Mouse (Mus musculus) mesoderm, embryonic 11.5 days (tissue): Measurements from ENCODE around the gene Slc47a2.
A peak's percentile ranks its signal among the peaks of the same experiment; 100 is the strongest.
"Not testable (repeated sequence)": the region's sequence is repeated elsewhere in the genome, so short reads cannot be mapped to it uniquely, and the experiment has no call there.

Experiments used
- DNase-seq: peaks from one replicate; pipeline ENCODE4 v3.0.0-alpha.2; 2012; ENCODE audit warnings: low read depth, low spot score

Slc47a2 gene

DNA sequence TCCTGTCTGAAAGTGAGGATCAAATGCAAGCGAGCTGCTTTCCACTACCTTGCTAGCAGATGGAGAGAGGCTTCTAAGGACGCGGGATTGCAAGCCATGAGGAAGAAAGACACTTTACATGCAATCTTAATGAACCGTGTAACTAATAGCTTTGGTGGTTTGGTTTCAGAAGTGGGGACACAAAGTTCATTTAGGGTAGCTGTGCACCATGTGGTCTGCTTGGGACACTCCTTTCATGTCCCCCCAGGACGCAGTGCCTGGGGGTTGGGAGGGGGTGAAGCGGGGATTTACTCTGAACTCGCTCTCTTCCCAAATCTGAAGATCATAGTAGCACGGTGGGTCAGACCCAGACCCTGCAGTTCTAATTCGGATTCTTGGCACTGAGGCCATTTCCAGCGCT lies 689 bp downstream of the Slc47a2 start:
- peak; percentile 15 for DNase-seq

DNA sequence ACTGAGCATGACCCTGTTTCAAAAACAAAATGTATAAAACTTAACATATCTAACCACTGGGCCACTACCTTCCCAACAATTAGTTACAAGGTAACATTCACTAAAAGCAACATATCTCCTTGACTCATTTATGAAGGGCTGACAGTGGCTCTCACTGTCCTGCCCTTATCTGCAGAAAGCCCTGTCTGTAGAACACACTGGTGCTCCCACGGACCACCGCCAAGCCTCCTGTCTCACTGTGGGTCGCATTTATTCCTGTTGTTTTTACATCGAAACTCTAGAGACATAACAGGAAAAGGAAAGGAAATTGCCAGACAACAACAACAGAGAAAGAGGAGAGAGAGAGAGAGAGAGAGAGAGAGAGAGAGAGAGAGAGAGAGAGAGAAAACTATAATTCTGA lies 1.4 kb downstream of the Slc47a2 start:
- no peak for DNase-seq

DNA sequence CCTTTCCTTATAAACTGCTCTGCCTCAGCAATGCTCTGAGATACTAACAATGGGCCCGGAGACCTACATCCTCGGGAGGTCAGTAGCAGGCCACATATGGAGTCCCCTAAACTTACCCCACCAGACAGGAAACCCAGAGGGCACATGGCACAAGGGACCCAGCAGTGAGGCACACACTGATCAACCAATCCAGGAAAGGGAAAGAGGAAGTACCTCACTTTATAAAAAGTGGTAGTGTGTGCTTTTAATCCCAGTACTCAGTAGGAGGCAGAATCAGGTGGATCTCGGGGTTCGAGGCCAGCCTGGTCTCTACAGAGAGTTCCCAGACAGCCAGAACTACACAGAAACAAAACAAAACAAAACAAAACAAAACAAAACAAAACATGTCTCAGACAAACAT lies 2.3 kb downstream of the Slc47a2 start:
- DNase-seq, result no peak

GRCm38 (mm10) chr11:61337586-61337985 lies 5.1 kb downstream of the Slc47a2 start:
- DNase-seq, result no peak

DNA sequence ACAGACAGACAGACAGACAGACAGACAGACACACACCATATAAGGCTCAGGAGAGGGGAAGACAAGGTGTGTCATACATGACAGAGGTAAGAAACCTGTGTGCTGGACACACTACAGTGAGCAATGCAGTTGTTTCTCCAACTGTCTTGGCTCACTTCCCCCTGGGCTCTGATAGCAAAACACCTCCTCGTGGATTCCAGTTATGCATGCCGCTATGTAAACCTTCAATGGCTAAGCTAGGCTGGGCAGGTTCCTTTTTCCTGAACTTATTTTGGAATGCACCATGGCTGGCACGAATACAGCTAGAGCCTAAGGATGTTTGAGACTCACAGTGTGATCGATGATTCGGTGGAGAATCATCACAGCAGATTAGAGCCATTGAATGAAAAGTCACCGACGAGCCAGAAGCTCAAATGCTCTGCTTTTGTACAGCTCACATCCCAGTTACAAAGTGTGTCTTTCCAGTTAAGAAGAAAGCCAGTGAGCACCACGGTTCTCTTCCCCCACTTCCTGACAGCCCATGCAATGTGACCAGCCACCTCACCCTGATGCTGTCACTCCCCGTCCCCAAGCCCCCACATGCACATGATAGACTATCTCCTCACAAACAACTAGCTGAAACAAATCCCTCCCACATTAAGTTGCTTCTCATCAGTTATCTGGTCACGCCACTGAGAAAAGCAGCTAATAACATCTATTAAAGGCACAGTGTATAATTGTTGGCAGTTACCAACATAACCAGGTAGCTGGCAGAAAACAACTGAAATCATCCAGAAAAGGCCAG lies 21.6 kb downstream of the Slc47a2 start:
- no peak for DNase-seq

GRCm38 (mm10) chr11:61319923-61320567 lies 22.6 kb downstream of the Slc47a2 start:
- no peak for DNase-seq

GRCm38 (mm10) chr11:61319233-61319922 lies 23.3 kb downstream of the Slc47a2 start:
- DNase-seq, result no peak

- DNase-seq, result no peak
Observed at GRCm38 (mm10) chr11:61316864-61317263, 25.8 kb downstream of the Slc47a2 start.

GRCm38 (mm10) chr11:61310321-61310720 lies 32.3 kb downstream of the Slc47a2 start:
- no peak for DNase-seq

DNA sequence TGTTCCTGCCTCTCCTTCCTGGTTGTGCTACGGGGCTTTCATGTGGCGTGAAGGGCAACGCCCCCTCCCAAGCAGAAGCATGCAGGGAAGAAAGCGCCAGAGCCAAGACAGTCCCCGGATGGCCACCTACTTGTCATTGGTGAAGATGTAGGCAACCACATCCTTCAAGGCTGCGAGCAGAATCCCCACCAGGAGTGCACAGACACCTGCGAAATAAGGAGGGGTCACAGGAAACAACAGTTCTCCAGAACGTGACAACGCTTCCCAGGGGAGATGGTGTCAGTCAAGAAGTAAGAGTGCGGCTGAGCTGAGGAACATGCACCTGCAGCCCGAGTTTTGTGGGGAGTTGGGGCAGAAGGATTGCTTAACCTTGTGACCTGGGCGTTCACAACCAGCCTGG lies 32.8 kb downstream of the Slc47a2 start:
- DNase-seq, result no peak

- DNase-seq, result no peak
Observed at GRCm38 (mm10) chr11:61307795-61308194, 34.9 kb downstream of the Slc47a2 start.

GRCm38 (mm10) chr11:61305377-61305776 lies 37.3 kb downstream of the Slc47a2 start:
- peak; percentile 33 for DNase-seq

- not testable (repeated sequence) for DNase-seq
Observed at GRCm38 (mm10) chr11:61304535-61304934, 38.1 kb downstream of the Slc47a2 start.

- DNase-seq, result no peak
Observed at GRCm38 (mm10) chr11:61300716-61301392, 41.8 kb downstream of the Slc47a2 start.

GRCm38 (mm10) chr11:61300205-61300604 lies 42.5 kb downstream of the Slc47a2 start:
- no peak for DNase-seq

GRCm38 (mm10) chr11:61297901-61298300 lies 44.8 kb downstream of the Slc47a2 start:
- DNase-seq, result no peak

DNA sequence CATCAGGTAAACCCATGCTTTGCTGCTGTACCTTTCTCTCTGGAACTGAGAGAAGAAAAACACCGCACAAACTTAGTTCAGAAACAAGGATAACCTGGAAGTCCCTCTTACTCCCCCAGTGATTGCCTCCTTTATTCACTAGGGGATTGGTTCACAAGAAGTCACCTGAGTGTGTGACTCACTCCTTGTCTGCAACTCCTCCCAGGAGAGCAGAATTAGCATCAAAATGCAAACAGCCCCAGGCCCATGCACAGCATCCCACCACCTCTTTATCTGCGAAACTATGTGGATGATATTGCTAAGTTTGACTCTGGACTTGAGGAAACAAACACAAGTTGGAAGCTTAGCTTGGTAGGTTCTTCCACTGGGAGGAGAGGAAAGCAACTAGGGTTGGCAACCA lies 45.3 kb downstream of the Slc47a2 start:
- DNase-seq, result no peak

GRCm38 (mm10) chr11:61296556-61296955 lies 46.1 kb downstream of the Slc47a2 start:
- no peak for DNase-seq

DNA sequence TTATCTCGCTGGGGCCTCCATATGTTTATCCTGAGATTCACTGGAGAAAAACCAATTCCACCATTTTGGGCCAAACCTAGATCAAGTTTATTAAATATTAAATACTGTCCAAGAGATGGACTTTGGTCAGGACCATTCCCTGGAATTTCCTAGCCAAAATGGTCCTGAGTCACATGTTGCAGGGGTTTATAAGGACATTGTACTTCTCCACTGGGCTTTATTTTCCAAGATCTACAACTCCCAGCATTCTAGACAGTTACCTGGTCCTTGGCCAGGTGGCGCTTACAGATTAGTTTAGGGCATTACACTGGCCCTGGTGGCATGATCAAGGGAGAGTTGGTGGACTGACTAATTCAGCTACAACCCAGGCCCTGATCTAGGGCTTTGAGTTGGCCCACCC lies 47.1 kb downstream of the Slc47a2 start:
- no peak for DNase-seq

DNA sequence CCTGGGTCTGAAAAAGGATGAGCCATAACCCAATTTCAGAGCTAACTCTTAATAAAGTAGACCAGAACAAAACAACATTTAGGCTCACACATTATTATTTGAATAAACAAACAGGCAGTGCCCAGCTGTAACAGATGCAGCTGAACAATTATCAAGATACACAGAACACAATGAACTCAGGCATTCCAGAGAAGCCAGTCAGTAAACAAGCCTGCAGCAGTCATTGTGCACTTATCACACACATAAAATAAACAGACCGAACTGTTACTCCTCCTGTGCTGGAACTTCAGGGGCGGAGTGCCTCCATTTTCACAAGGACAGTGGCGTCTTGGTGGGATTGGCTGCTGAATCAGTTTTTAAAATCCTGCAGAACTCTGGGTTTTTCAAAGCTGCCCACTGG lies 48.2 kb downstream of the Slc47a2 start:
- DNase-seq, result no peak

GRCm38 (mm10) chr11:61293251-61293650 lies 49.4 kb downstream of the Slc47a2 start:
- peak; percentile 48 for DNase-seq

GRCm38 (mm10) chr11:61284323-61284722 lies 58.3 kb downstream of the Slc47a2 start:
- no peak for DNase-seq
